Mouse (Mus musculus): ENCODE results near the gene Rasgrf1.

DNA sequence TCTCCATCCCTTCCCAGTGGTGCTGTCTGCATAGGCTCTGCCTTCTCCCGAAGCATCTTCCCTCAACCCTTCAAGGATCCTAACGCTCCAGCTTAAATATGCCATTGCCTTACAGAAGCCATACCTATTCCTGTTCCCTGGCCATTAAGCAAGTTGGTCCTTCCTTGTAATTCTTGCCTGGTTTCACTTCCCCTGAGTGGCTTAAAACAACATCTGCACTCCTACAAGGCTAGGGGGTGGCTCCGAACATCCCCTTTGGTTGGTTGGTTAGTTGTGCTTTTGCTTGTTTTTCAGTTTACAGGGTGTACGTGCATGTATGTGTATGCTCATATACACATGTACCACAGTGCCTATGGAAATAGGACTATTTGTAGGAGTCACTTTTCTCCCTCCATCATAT, 111.7 kb downstream of the Rasgrf1 start:
- TF ChIP-seq CTCF (conservative IDR thresholded peaks at IDR 0.05; ENCODE audit: insufficient read depth, insufficient read length, low read depth, low read length) (no peak), POLR2A (IDR thresholded peaks at IDR 0.05; ENCODE audit: low read depth, low read length) (no peak)

Data from kidney, adult 2 months (tissue).